Mouse (Mus musculus): ENCODE measurements around the gene Gstk1. TPM values are rescaled to one million over a fixed set of nuclear protein-coding genes. Genes with fewer than 3 reads are reported as not detected.

The Gstk1 gene
- total RNA-seq (2014; rRNA removed; ENCODE audit: low replicate concordance) (27.8 and 32.4 TPM in 2 replicates), polyA plus RNA-seq (2015; fragmentation: Nextera tagmentation; extraction: Ambion mirVana) (23.6 and 25.4 TPM in 2 replicates)

DNA sequence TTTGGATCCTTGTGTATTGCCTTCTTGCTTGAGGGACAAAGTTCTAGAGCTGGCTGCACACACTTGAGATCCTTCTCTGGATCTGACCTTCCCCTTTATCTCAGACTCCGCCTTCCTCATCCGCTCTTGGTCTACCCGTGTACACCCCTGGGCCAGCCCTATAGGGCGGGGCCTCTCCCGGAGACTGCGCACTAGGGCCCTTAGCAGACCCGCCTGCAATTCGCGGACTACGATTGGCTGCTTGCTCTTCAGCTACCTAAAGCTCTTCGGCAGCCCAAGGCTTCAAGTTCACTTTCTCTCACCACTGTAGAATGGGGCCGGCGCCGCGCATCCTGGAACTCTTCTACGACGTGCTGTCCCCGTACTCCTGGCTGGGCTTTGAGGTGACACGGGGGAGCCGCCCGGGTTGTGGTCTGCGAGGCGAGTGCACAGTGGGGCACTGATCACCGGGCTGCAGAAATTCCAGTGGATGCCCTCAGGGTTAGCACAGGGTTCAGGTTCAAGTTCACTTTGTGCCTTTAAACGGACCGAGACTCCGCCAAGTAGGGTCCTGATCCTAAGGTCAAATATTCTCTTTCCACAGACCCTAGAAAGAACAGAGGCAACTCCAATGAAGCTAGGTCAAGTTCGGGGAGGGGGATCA lies at the start of gene Gstk1:
Gene Gstk1, plus strand, starts transcription at position 225 of the 643 bp plus-strand sequence.
- Histone ChIP-seq H3K27me3 (ENCODE audit: control insufficient read depth, insufficient read depth, low read length) (no peaks in the 10 kb centered on the region), H3K4me1 (ENCODE audit: control insufficient read depth, insufficient read depth) (0 out of 2 replicates have a peak, but pooled peaks cover 10% of the 10 kb centered on the region), H3K36me3 (replicated peaks; ENCODE audit: control insufficient read depth, insufficient read depth, low read length) (no peaks in the 10 kb centered on the region), H3K9ac (replicated peaks; ENCODE audit: low read depth, low read length) (peak within 1 kb of the TSS; percentile 49; the same call in 1 of the 2 replicates), H3K27ac (ENCODE audit: low read depth) (peak within 1 kb of the TSS; percentile 39; the same call in 1 of the 2 replicates), H3K9me3 (replicated peaks; ENCODE audit: control insufficient read depth, low read length) (no peaks in the 10 kb centered on the region), H3K4me2 (ENCODE audit: low read depth, low read length) (peak within 1 kb of the TSS; percentile 70), H3K4me3 (ENCODE audit: low read depth, low read length) (peak within 1 kb of the TSS; percentile 50)
- DNase-seq (ENCODE audit: low spot score) (peak; percentile 84), ATAC-seq (ENCODE audit: insufficient read depth, low read depth) (peak; percentile 99)
- no peak for TF ChIP-seq EP300 (IDR thresholded peaks at IDR 0.05; ENCODE audit: low read depth)
- WGBS = 3% methylated on average over 28 of the region's 28 CpGs

DNA sequence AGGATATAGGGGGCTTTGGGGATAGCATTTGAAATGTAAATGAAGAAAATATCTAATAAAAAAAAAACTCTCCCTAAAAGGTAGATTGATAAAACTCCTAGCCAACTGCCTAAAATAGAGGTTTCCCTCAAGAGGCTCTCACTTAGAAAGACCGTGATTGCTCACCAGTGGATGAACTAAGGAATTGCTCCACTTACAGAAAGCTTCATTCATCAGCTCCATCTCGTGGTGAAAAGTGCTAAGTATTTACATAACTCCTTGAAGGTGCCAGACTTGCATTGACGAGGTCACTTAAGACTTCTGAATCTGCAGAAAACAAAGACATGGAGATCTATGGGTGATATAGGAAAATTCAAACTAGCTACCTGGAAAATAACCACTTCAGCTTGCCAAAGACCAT lies 48.0 kb upstream of the Gstk1 start:
- Histone ChIP-seq H3K4me2 (ENCODE audit: low read depth, low read length) (no peak overlapping the region), H3K27me3 (ENCODE audit: control insufficient read depth, insufficient read depth, low read length) (no peaks in the 10 kb centered on the region), H3K9ac (replicated peaks; ENCODE audit: low read depth, low read length) (no peak overlapping the region), H3K9me3 (replicated peaks; ENCODE audit: control insufficient read depth, low read length) (no peaks in the 10 kb centered on the region), H3K27ac (ENCODE audit: low read depth) (no peak overlapping the region), H3K4me3 (ENCODE audit: low read depth, low read length) (no peak overlapping the region), H3K36me3 (replicated peaks; ENCODE audit: control insufficient read depth, insufficient read depth, low read length) (no peaks in the 10 kb centered on the region), H3K4me1 (ENCODE audit: control insufficient read depth, insufficient read depth) (no peaks in the 10 kb centered on the region)
- no peak for DNase-seq (ENCODE audit: low spot score)
- 22% methylated on average over 3 of the region's 3 CpGs for WGBS
- TF ChIP-seq EP300 (IDR thresholded peaks at IDR 0.05; ENCODE audit: low read depth) (no peak), CTCF (IDR thresholded peaks at IDR 0.05; ENCODE audit: low read depth) (0 out of 2 replicates have a peak, but pooled peaks have one; percentile 1)
- ATAC-seq (ENCODE audit: insufficient read depth, low read depth) = no peak

DNA sequence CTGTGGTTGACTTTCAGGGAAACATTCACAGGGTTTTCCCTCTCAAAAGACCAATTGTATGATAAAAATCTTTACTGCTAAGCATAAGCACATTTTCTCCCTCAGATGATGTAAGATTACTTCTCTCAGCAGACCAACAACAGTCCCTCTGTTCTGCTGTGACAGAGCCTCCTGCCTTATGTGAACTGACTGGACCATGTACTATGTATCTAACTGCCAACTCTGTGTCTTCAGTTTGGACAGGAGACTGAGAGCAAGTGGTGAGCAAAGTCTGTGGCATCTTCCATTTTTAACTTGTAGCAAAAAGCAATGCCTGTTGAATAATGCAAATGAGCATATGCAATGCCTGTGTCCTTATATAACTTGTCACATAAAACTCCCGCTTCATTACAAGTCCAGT lies 46.2 kb upstream of the Gstk1 start:
- TF ChIP-seq CTCF (IDR thresholded peaks at IDR 0.05; ENCODE audit: low read depth) = no peak
- no peak for TF ChIP-seq EP300 (IDR thresholded peaks at IDR 0.05; ENCODE audit: low read depth)
- Histone ChIP-seq H3K4me3 (ENCODE audit: low read depth, low read length) (no peak overlapping the region), H3K27me3 (ENCODE audit: control insufficient read depth, insufficient read depth, low read length) (no peaks in the 10 kb centered on the region), H3K4me2 (ENCODE audit: low read depth, low read length) (no peak overlapping the region), H3K9me3 (replicated peaks; ENCODE audit: control insufficient read depth, low read length) (no peaks in the 10 kb centered on the region), H3K4me1 (ENCODE audit: control insufficient read depth, insufficient read depth) (no peaks in the 10 kb centered on the region), H3K27ac (ENCODE audit: low read depth) (no peak overlapping the region), H3K36me3 (replicated peaks; ENCODE audit: control insufficient read depth, insufficient read depth, low read length) (no peaks in the 10 kb centered on the region), H3K9ac (replicated peaks; ENCODE audit: low read depth, low read length) (no peak overlapping the region)
- 64% methylated on average over 1 of the region's 1 CpGs for WGBS
- ATAC-seq (ENCODE audit: insufficient read depth, low read depth) = no peak
- DNase-seq (ENCODE audit: low spot score) = no peak

DNA sequence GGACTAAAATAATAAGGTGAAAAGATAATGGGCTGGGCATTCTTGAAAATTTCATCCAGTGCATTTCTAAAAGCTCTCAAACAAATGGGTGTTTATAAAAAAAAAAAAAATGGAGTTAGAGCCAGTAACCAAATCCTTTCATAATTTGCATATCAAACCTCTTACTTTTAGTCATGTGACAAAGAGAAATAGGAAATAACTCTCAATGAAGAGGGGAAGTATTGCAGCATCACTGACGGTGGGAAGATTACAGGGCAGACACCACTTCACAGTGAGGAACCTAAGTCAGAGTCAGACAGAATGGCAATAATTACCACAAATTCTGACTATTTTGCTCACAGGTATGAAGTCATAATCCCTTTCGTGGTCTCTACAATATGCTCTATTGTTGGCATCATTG lies 30.7 kb upstream of the Gstk1 start, which contains the start of gene Tas2r144:
Gene Tas2r144, plus strand, starts transcription at position 301 of the 400 bp plus-strand sequence.
- Histone ChIP-seq H3K9me3 (replicated peaks; ENCODE audit: control insufficient read depth, low read length) (no peaks in the 10 kb centered on the region), H3K27me3 (ENCODE audit: control insufficient read depth, insufficient read depth, low read length) (no peaks in the 10 kb centered on the region), H3K4me2 (ENCODE audit: low read depth, low read length) (no peak within 1 kb of the TSS), H3K9ac (replicated peaks; ENCODE audit: low read depth, low read length) (no peak within 1 kb of the TSS), H3K27ac (ENCODE audit: low read depth) (no peak within 1 kb of the TSS), H3K36me3 (replicated peaks; ENCODE audit: control insufficient read depth, insufficient read depth, low read length) (no peaks in the 10 kb centered on the region), H3K4me3 (ENCODE audit: low read depth, low read length) (no peak within 1 kb of the TSS), H3K4me1 (ENCODE audit: control insufficient read depth, insufficient read depth) (no peaks in the 10 kb centered on the region)
- DNase-seq (ENCODE audit: low spot score) (no peak), ATAC-seq (ENCODE audit: insufficient read depth, low read depth) (no peak)
- TF ChIP-seq EP300 (IDR thresholded peaks at IDR 0.05; ENCODE audit: low read depth) (no peak), CTCF (IDR thresholded peaks at IDR 0.05; ENCODE audit: low read depth) (no peak)
- WGBS = 77% methylated on average over 2 of the region's 2 CpGs

DNA sequence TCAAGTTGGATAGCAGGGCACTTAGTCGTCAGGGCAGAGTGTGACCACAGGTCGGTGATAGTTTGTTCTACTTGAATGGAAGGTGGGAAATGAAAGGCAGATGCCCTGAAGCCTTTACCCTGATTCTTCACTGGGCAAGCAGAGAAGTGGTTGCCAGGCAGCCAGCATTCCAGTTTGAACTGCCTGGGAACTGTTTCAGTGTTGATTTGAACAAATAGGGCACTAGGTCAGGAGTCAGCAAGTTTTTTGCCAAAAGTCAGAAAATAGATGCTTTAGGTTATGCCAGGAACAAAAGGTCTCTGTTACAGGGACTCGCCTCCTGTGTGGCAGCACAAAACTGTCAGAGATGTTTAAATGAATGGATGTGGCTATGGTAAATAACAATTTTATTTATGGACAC lies 23.4 kb upstream of the Gstk1 start:
- DNase-seq (ENCODE audit: low spot score) = no peak
- Histone ChIP-seq H3K4me2 (ENCODE audit: low read depth, low read length) (no peak overlapping the region), H3K9me3 (replicated peaks; ENCODE audit: control insufficient read depth, low read length) (no peaks in the 10 kb centered on the region), H3K27ac (ENCODE audit: low read depth) (no peak overlapping the region), H3K4me1 (ENCODE audit: control insufficient read depth, insufficient read depth) (no peaks in the 10 kb centered on the region), H3K4me3 (ENCODE audit: low read depth, low read length) (no peak overlapping the region), H3K9ac (replicated peaks; ENCODE audit: low read depth, low read length) (no peak overlapping the region), H3K36me3 (replicated peaks; ENCODE audit: control insufficient read depth, insufficient read depth, low read length) (no peaks in the 10 kb centered on the region), H3K27me3 (ENCODE audit: control insufficient read depth, insufficient read depth, low read length) (no peaks in the 10 kb centered on the region)
- ATAC-seq (ENCODE audit: insufficient read depth, low read depth) = no peak
- TF ChIP-seq CTCF (IDR thresholded peaks at IDR 0.05; ENCODE audit: low read depth) (no peak), EP300 (IDR thresholded peaks at IDR 0.05; ENCODE audit: low read depth) (no peak)
- 60% methylated on average over 3 of the region's 3 CpGs for WGBS

DNA sequence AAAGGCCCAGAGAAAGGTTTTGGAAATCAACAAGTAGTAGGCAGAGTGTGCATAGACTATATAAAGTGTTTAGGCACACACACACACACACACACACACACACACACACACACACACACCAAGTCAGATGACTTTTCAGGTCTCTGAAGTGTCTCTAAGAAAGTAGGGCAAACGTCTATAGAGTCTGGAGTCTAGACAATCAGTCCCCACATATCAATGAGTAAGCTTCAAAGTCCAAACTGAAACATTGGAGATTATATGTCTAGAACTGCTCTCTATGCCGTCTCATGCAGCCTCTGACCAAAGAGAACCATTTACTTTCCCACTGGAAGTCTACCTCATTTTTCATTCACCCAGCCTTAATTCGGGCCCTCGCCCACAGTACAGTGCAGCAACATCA lies 20.7 kb upstream of the Gstk1 start:
- Histone ChIP-seq H3K36me3 (replicated peaks; ENCODE audit: control insufficient read depth, insufficient read depth, low read length) (no peaks in the 10 kb centered on the region), H3K9me3 (replicated peaks; ENCODE audit: control insufficient read depth, low read length) (no peaks in the 10 kb centered on the region), H3K27me3 (ENCODE audit: control insufficient read depth, insufficient read depth, low read length) (no peaks in the 10 kb centered on the region), H3K27ac (ENCODE audit: low read depth) (no peak overlapping the region), H3K4me2 (ENCODE audit: low read depth, low read length) (no peak overlapping the region), H3K4me3 (ENCODE audit: low read depth, low read length) (no peak overlapping the region), H3K4me1 (ENCODE audit: control insufficient read depth, insufficient read depth) (no peaks in the 10 kb centered on the region), H3K9ac (replicated peaks; ENCODE audit: low read depth, low read length) (no peak overlapping the region)
- 53% methylated on average over 4 of the region's 4 CpGs for WGBS
- ATAC-seq (ENCODE audit: insufficient read depth, low read depth) = no peak
- TF ChIP-seq EP300 (IDR thresholded peaks at IDR 0.05; ENCODE audit: low read depth) (no peak), CTCF (IDR thresholded peaks at IDR 0.05; ENCODE audit: low read depth) (no peak)
- no peak for DNase-seq (ENCODE audit: low spot score)

All from heart, postnatal 0 days (tissue).